Mouse (Mus musculus) heart, embryonic 11.5 days (tissue): ENCODE data around the gene Pgp. TPM values are rescaled to one million over a fixed set of nuclear protein-coding genes. Genes with fewer than 3 reads are reported as not detected.

Experiments
- ATAC-seq: fragments of 200-750 bp; cut with Nextera tagmentation; replicated peaks from 2 replicates; pipeline ENCODE4 v1.8.0; 2017; ENCODE audit warnings: moderate library complexity; ENCODE audit not compliant: insufficient number of reproducible peaks, low FRiP score, low TSS enrichment
- H3K27ac ChIP-seq: fragments of 300-500 bp; sonication (generic); 2 replicates; pipeline ENCODE4 v1.5.1; 2014; ENCODE audit warnings: mild to moderate bottlenecking, low read depth, low read length
- H3K27me3 ChIP-seq: fragments of 300-500 bp; sonication (generic); 2 replicates; pipeline ENCODE4 v1.6.1; 2014; ENCODE audit warnings: mild to moderate bottlenecking, low read length, mixed read lengths; ENCODE audit not compliant: control insufficient read depth, insufficient read depth
- H3K36me3 ChIP-seq: fragments of 300-500 bp; sonication (generic); 2 replicates; pipeline ENCODE4 v1.6.1; 2014; ENCODE audit warnings: mild to moderate bottlenecking, low read length, moderate library complexity, mixed read lengths; ENCODE audit not compliant: control insufficient read depth, insufficient read depth
- H3K4me1 ChIP-seq: fragments of 300-500 bp; sonication (generic); 2 replicates; pipeline ENCODE4 v1.6.1; 2014; ENCODE audit warnings: low read length; ENCODE audit not compliant: control insufficient read depth, insufficient read depth
- H3K4me2 ChIP-seq: fragments of 300-500 bp; sonication (generic); 2 replicates; pipeline ENCODE4 v1.6.1; 2014; ENCODE audit warnings: mild to moderate bottlenecking, moderate library complexity
- H3K4me3 ChIP-seq: fragments of 300-500 bp; sonication (generic); 2 replicates; pipeline ENCODE4 v1.5.1; 2014; ENCODE audit warnings: low read depth, low read length
- H3K9ac ChIP-seq: fragments of 300-500 bp; sonication (generic); 2 replicates; pipeline ENCODE4 v1.6.1; 2014; ENCODE audit warnings: mild to moderate bottlenecking, low read depth, low read length, moderate library complexity
- H3K9me3 ChIP-seq: fragments of 300-500 bp; sonication (generic); replicated peaks from 2 replicates; pipeline ENCODE4 v1.6.1; 2016; ENCODE audit warnings: low read length; ENCODE audit not compliant: control insufficient read depth
- WGBS: fragments of 180-500 bp; shearing (Covaris S2); extraction: QIAGEN DNeasy Blood & Tissue Kit; methylation state at CpG from one replicate; pipeline ENCODE4 v1.1.7; 2014; ENCODE audit not compliant: insufficient replicate concordance; 5-methylcytosine and 5-hydroxymethylcytosine counted together
- polyA plus RNA-seq: library from polyadenylated mRNA; unstranded; fragments of >200 nt; fragmentation: Nextera tagmentation; extraction: Ambion mirVana; gene quantifications from 2 replicates; pipeline ENCODE4 v1.2.1, GENCODE M21; 2014

The Pgp gene
- polyA plus RNA-seq, 1 experiment from 2014 or later, result 75.8 TPM

DNA sequence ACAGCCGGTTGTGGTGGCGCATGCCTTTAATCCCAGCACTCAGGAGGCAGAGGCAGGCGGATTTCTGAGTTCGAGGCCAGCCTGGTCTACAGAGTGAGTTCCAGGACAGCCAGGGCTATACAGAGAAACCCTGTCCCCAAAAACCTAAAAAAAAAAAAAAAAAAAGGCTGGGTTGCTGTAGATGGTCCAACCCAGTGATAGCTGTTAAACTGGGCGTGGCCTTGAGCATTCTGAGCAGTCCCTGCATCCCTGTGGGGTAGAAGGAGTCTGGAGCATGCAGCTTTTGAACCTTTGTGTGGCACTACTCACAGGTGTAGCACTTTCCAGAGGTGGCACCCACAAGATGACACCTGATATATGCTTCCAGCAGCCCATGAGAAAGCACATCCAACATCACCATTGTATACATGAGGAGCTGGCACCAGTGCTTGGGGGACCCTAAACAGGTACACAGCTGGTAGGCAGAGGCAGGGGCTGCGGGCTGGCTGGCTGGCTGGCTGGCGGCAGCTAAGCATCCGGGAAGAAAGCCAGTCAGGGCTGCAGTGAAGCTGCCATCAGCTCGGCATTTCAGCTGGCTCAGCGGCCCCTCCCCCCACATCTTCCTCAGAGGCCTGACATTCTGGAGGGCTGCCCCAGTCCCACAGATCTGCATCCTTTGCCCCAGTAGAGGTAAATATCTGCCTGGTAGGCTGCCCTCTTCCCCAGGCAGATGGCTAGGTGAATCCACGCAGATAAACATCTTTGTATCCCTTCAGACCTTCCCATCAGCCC, 15.1 kb downstream of the Pgp start:
- H3K4me1 ChIP-seq, result peaks cover 6% of the 10 kb centered on the region
- peak overlapping the region; percentile 14; the same call in 1 of the 2 replicates for H3K4me2 ChIP-seq
- WGBS, result 29% methylated on average over 11 of the region's 11 CpGs
- no peak overlapping the region for H3K27ac ChIP-seq
- no peaks in the 10 kb centered on the region for H3K36me3 ChIP-seq
- H3K27me3 ChIP-seq, result peaks cover 36% of the 10 kb centered on the region
- H3K9ac ChIP-seq, result no peak overlapping the region
- H3K9me3 ChIP-seq, result no peaks in the 10 kb centered on the region
- no peak for ATAC-seq
- H3K4me3 ChIP-seq, result no peak overlapping the region

GRCm38 (mm10) chr17:24488186-24488661, 18.0 kb downstream of the Pgp start, which contains the start of gene Caskin1:
Gene Caskin1 (plus strand): TSS chr17:24488601.
- Histone ChIP-seq H3K27ac (no peak within 1 kb of the TSS), H3K9ac (peak within 1 kb of the TSS; percentile 73), H3K4me3 (peak within 1 kb of the TSS; percentile 76), H3K36me3 (no peaks in the 10 kb centered on the region), H3K4me2 (peak within 1 kb of the TSS; percentile 84), H3K9me3 (no peaks in the 10 kb centered on the region), H3K4me1 (peaks cover 6% of the 10 kb centered on the region), H3K27me3 (peaks cover 43% of the 10 kb centered on the region)
- no peak for ATAC-seq
- under 1% methylated on average over 42 of the region's 45 CpGs for WGBS

DNA sequence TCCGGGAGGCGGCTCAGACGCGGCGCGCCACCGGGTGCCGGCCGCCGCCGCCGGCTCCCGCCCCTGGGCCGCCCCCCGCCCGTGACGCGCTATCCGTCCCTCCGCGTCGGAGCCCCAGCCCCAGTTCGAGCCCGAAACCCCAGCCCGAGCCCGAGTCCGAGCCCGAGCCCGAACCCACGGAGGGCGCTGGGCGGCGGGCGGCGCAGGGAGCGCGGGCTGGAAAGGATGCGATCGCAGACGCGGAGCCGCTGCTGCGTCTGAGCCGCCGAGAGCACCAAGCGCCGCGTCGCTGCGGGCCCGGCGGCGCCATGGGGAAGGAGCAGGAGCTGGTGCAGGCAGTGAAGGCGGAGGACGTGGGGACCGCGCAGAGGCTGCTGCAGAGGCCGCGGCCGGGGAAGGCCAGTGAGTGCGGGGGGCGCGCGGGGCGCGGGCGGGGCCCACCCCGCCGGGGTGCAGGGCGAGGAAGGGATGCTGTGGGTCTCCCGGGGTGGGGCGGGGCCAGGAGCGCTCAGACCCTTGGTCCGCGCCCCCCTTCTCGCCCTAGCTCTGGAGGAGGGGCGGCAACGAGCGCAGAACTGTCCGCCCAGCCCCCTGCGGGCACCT, 18.6 kb downstream of the Pgp start:
- Histone ChIP-seq H3K4me1 (peaks cover 6% of the 10 kb centered on the region), H3K27ac (no peak overlapping the region), H3K4me3 (peak overlapping the region; percentile 76), H3K9ac (peak overlapping the region; percentile 73), H3K36me3 (no peaks in the 10 kb centered on the region), H3K4me2 (peak overlapping the region; percentile 84), H3K9me3 (no peaks in the 10 kb centered on the region), H3K27me3 (peaks cover 43% of the 10 kb centered on the region)
- WGBS, result under 1% methylated on average over 64 of the region's 81 CpGs
- peak; percentile 59; the same call in 1 of the 2 replicates for ATAC-seq

DNA sequence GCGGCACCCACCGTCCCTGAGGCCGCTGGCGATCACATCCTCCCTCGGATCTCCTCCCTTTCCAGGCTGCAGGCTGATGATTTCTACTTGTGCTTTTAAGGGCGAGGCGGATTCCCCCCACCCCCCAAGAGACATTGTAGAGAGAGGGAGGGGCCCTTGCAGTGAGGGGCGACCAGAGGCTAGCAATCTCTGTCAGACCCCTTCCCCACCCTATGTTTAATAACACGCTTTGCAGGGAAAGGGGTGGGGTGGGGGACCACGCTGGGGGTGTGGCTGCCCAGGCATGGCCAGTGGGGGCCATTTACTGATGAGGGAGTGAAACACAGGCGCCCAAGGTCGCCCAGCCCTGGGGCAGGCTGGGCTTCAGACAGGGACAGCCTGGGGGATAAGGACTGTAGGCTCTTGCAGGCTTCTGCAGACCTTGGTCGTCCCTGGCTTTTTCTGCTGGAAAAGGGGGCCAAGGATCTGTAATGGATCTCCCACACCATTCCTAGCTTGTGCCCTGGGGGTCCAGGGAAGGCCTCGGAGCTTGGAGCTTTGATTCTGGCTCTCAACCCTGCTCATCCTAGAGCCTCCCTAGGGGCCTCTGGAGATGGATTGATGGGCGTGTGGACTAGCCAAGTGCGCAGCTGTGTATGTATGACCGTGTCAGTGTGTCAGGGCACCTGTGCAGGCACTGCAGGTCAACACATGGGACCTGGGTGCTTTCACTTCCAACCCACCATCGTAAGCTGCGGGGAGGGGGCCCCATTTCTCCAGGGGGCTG, 19.3 kb downstream of the Pgp start:
- 20% methylated on average over 19 of the region's 19 CpGs for WGBS
- Histone ChIP-seq H3K27me3 (peaks cover 43% of the 10 kb centered on the region), H3K4me3 (peak overlapping the region; percentile 76), H3K4me1 (peaks cover 6% of the 10 kb centered on the region), H3K4me2 (peak overlapping the region; percentile 84), H3K9ac (peak overlapping the region; percentile 73), H3K9me3 (no peaks in the 10 kb centered on the region), H3K36me3 (no peaks in the 10 kb centered on the region), H3K27ac (no peak overlapping the region)
- ATAC-seq, result no peak

DNA sequence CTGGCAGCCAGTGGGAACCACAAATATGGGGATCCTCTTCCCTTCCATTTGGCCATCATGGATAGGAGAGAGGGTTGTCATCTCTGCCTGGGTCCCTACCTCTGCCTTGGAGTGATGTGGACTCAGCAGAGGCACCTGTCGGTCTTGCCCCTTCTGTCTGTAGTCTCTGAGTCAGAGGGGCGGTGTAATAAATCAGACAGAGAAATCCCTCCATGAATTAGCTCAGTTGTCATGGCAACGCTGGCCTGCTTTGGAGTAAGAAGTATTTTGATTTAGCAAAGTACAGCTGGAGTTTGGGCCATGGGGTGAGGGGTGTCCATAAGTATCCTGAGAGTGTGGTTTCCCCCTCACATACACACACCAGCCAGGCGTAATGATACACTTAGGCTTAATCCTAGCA, 20.2 kb downstream of the Pgp start:
- H3K4me2 ChIP-seq, result no peak overlapping the region
- no peak overlapping the region for H3K4me3 ChIP-seq
- peaks cover 43% of the 10 kb centered on the region for H3K27me3 ChIP-seq
- H3K9me3 ChIP-seq, result no peaks in the 10 kb centered on the region
- no peak overlapping the region for H3K27ac ChIP-seq
- H3K36me3 ChIP-seq, result no peaks in the 10 kb centered on the region
- WGBS, result 83% methylated on average over 4 of the region's 4 CpGs
- H3K4me1 ChIP-seq, result peaks cover 3% of the 10 kb centered on the region
- no peak overlapping the region for H3K9ac ChIP-seq
- ATAC-seq, result no peak

- Histone ChIP-seq H3K27me3 (peaks cover 15% of the 10 kb centered on the region), H3K4me2 (no peak overlapping the region), H3K4me3 (no peak overlapping the region), H3K4me1 (no peaks in the 10 kb centered on the region), H3K27ac (no peak overlapping the region), H3K9me3 (no peaks in the 10 kb centered on the region), H3K36me3 (no peaks in the 10 kb centered on the region), H3K9ac (no peak overlapping the region)
- ATAC-seq, result no peak
- 42% methylated on average over 2 of the region's 2 CpGs for WGBS
Observed at GRCm38 (mm10) chr17:24494627-24495335, 24.6 kb downstream of the Pgp start.

DNA sequence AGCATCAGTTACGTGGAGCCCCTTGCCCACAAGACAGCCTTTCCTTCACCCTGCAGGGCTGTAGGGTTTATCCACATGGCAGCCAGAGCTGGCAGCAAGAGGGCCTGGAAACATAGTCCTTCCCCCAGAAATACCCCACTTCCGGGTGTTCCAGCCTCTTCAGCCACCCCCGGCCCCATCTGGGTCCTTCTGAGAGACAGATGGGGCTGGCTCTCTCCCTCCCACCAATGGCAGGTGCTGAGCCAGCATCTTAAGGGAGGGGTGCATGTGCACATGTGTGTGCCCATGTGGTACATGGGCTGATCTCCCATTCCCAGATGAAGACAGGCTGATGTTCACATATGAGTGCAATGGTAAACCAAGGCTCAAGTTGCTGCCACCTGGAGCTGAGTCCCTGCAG, 25.3 kb downstream of the Pgp start:
- H3K9ac ChIP-seq, result no peak overlapping the region
- no peaks in the 10 kb centered on the region for H3K36me3 ChIP-seq
- H3K4me2 ChIP-seq, result no peak overlapping the region
- ATAC-seq, result no peak
- H3K9me3 ChIP-seq, result no peaks in the 10 kb centered on the region
- WGBS, result 76% methylated on average over 3 of the region's 3 CpGs
- no peak overlapping the region for H3K27ac ChIP-seq
- no peaks in the 10 kb centered on the region for H3K4me1 ChIP-seq
- H3K4me3 ChIP-seq, result no peak overlapping the region
- peaks cover 8% of the 10 kb centered on the region for H3K27me3 ChIP-seq

GRCm38 (mm10) chr17:24496026-24496425, 25.8 kb downstream of the Pgp start:
- Histone ChIP-seq H3K4me3 (no peak overlapping the region), H3K4me2 (no peak overlapping the region), H3K9me3 (no peaks in the 10 kb centered on the region), H3K27ac (no peak overlapping the region), H3K4me1 (no peaks in the 10 kb centered on the region), H3K27me3 (peaks cover 3% of the 10 kb centered on the region), H3K9ac (no peak overlapping the region), H3K36me3 (no peaks in the 10 kb centered on the region)
- WGBS, result 78% methylated on average over 1 of the region's 1 CpGs
- ATAC-seq, result no peak
